Mouse (Mus musculus) kidney, adult 9 months (tissue): ENCODE measurements around the gene Gm12355.
"Not testable (repeated sequence)": the region's sequence is repeated elsewhere in the genome, so short reads cannot be mapped to it uniquely, and the experiment has no call there.

ENCODE experiments used
- DNase-seq: peaks from one replicate; pipeline ENCODE4 v3.0.0; 2022

Gm12355 gene

GRCm38 (mm10) chr11:98625611-98626410 lies at the start of gene Gm12355, which contains the start of gene Gsdma3:
Gm12355 (minus strand) TSS chr11:98625661.
Gsdma3 (plus strand) TSS chr11:98626360.
- no peak for DNase-seq

- peak; percentile 61 for DNase-seq
These were observed 47.7 kb upstream of the Gm12355 start for GRCm38 (mm10) chr11:98673136-98673535.

DNA sequence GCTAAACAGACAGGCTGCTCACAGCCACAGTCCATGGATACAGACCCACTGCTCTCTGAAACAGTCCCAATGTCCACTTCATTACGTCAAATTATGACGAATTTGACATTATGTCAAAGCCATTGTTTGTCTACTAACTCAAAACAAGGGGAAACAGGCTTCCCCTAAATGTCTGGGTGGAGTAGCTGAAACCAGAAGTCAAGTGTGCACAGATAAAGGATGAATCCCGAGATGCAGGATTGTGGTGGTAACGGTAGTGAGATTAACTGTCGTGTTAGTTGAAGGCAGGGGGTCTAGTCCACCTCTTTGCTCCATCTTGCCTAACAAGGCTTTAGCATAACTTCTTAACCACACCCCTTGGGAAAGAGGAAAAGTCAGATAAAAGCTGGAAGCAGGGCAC lies 47.0 kb upstream of the Gm12355 start:
- DNase-seq = no peak

- DNase-seq = no peak
These were observed 46.4 kb upstream of the Gm12355 start for GRCm38 (mm10) chr11:98671857-98672256.

GRCm38 (mm10) chr11:98671284-98671815 lies 45.9 kb upstream of the Gm12355 start:
- no peak for DNase-seq

DNA sequence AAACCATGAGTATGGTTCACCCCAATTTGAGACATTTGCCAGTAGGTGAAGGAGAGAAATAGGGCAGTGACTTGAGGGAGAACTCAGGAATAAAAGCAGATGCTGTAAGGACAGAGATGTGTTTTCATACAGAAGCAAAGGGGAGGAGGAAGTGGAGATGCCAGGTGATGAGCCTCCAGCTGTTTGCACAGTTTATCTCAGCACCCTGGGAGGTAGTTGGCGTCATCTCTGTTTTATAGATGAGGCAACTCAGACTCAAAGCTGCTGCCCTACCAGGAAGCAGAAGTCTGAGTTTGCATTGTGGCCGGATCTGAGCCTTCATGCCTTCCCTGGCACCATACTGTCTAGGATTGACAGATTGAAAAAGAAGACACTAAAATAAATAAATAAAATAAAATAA lies 43.5 kb upstream of the Gm12355 start:
- DNase-seq = no peak

DNA sequence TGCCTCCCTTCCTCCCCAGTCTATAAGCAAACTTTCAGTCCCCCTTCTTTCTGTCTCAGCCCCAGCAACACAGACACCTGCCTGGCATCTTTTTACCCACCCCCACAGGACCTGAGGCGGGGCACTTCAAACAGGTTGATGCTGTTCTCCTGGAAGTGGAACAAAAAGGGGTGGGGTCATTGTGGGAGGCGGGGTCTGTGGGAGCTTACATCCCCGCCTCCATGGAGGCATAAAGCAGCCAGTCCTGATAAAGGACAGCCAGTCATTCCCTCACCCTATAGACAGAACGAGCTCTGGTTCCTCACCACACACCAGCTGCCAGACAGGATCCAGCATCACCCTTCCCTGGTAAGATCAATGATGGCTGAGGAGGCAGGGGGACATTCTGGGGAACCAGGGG lies 38.6 kb upstream of the Gm12355 start, which contains the start of gene Gsdma:
Gene Gsdma, plus strand, starts transcription at position 261 of the 400 bp plus-strand sequence.
- DNase-seq = no peak

DNA sequence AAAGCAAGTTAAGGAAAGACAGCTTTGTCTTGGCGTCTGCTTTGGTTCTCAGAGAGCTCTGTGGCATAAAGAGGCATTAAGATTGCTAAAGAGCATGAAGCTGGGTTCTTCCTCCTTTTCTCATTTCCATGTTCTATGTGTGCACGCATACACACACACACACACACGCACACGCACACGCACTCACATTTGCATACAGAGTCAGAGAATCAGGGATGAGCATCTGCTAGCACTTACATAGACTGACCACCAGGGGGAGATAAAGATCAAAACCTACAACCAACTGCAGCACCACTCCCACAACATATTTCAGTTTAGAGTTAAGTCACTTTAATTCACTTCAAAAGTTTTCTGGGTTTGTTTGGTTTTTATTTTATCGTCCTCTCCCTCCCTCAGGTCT lies 35.1 kb upstream of the Gm12355 start:
- peak; percentile 60 for DNase-seq

GRCm38 (mm10) chr11:98655076-98655475 lies 29.6 kb upstream of the Gm12355 start:
- DNase-seq = peak; percentile 67

GRCm38 (mm10) chr11:98646459-98646858 lies 21.0 kb upstream of the Gm12355 start, which contains the start of gene Gsdma2:
Gsdma2 (plus strand) TSS chr11:98646759.
- no peak for DNase-seq

- peak; percentile 61 for DNase-seq
These were observed 20.5 kb upstream of the Gm12355 start for GRCm38 (mm10) chr11:98645946-98646345.

DNA sequence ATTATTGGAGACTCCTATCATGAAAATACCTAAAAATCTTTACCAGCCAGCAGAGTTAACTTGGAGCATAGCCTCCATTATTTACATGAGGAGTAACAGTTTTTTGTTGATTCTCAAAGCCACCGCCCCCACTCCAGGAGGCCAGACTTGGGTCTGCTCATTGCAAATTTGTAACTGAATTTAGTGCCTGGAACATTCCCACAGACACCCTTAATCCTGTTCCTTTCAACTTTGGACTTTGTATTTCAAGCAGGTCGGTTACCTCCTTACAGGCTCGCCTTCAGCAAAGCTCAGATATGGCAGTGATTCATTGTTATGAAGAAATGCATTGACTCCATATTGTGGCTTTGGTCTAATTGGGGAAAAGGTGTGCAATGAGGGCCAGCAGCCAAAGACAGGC lies 19.3 kb upstream of the Gm12355 start:
- peak; percentile 74 for DNase-seq

- DNase-seq = no peak
These were observed 14.6 kb upstream of the Gm12355 start for GRCm38 (mm10) chr11:98640091-98640490.

DNA sequence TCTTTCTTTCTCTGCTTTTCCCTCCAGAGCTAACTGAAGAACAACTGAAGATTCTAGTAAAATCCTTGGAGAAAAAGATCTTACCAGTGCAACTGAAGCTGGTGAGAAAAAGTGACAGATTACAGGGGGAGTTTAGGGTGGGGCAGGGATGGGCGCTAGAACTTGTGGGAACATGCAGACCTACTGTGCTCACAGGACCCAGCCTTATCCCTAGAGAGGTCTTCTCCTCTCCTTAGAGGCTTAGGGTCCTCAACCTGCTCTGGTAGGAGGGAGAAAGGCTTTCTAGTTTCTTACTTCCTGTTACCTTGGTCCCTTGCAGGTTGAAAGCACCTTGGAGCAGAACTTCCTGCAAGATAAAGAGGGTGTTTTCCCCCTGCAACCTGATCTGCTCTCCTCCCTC lies 12.0 kb upstream of the Gm12355 start:
- no peak for DNase-seq

- peak; percentile 30 for DNase-seq
These were observed 10.0 kb upstream of the Gm12355 start for GRCm38 (mm10) chr11:98635312-98635970.

DNA sequence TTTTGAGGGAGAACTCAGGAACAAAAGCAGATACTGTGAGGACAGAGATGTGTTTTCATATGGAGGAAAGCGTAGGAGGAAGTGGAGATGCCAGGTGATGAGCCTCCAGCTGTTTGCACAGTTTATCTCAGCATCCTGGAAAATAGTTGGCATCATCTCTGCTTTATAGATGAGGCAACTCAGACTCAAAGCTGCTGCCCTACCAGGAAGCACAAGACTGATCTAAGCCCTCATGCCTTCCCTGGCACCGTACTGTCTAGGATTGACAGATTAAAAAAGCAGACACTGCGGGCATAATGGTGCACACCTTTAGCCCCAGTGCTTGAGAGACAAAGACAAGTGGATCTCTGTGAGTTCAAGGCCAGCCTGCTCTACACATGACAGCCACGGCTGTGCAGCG lies 5.2 kb upstream of the Gm12355 start:
- no peak for DNase-seq

- no peak for DNase-seq
These were observed 3.2 kb upstream of the Gm12355 start for GRCm38 (mm10) chr11:98628706-98629105.

DNA sequence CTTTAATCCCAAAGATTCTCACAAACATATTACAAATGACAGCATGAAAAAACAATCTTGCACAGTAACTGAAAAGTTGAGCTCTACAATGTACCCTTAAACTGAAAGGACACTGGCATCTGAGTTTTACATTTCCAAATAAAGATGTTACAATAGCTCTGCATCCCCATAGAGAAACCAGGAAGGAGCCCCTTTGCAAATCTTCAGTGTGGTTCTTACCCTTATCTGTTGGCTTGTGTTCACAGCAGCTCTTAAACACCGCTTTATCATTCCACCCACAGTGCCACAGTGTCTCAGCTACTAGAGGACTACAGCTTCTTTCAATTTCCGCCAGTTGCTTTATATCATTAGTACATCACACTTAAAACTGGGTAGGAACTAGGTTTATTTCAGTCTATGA lies 1.1 kb downstream of the Gm12355 start:
- not testable (repeated sequence) for DNase-seq

DNA sequence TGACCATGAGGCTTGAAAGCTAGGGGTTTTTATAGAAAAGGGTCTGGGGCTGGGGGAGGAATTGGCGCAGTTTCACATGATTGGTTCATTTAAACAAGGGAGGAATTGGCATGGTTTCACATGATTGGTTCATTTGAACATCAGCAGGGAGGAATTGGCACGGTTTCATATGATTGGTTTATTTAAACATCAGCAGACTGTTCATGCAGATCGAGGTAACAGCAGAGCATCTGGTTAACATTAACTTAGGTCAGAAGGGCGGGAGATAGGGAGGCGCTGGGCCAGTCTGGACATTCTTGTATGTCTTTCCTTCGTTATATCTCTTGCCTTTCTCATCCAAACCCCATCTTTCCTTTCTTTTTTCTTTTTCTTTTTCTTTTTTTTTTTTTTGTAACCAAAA lies 1.5 kb downstream of the Gm12355 start:
- DNase-seq = peak; percentile 56

DNA sequence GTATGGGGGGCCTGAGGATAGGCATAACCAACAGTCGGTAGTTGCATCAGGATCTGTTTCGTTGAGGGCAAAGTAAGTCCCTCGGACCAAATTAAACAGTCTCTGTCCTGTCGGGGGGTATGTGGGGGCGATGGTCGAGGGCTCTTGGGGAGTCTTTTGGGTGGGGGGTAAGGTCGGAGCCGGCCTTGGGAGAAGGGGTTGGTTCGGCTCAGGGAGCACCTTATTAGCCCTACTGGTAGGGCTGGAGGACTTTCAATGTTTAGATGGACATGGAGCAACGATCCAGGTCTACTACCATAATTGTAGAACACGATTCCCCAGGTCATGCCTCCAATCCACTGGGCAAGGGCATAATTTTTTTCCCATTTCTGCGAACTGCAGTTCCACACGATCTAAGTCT lies 4.7 kb downstream of the Gm12355 start:
- no peak for DNase-seq

- DNase-seq = peak; percentile 60
These were observed 18.7 kb downstream of the Gm12355 start for GRCm38 (mm10) chr11:98606763-98607162.

DNA sequence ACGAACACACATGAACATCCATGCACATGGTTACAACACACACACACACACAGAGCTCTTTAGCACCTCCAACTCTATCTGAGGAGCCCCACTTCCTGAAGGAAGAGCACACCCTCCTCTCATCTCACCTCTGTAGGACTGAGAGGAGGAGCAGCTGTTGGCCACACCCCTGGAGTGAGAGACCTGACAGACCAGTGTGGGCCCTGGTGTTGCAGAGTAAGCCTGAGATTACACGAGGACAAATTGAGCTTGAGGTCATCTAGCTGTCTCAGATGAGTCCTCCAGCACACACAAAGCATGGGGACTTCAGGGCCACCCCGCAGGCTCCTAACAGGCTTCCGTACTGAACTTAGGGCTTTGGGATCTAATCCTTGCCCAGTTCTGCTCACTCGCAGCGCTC lies 20.6 kb downstream of the Gm12355 start:
- DNase-seq = not testable (repeated sequence)

- no peak for DNase-seq
These were observed 21.5 kb downstream of the Gm12355 start for GRCm38 (mm10) chr11:98603953-98604352.
